Mouse (Mus musculus) ES-E14 (cell line): ENCODE measurements around the gene Olfr459.

Experiments used
- MAFK ChIP-seq: IDR thresholded peaks from 2 replicates; pipeline ENCODE4 v1.6.1; 2014; ENCODE audit warnings: mild to moderate bottlenecking, low read depth, low read length, inconsistent platforms; ENCODE audit not compliant: insufficient read depth
- ZC3H11A ChIP-seq: IDR thresholded peaks from 2 replicates; pipeline ENCODE4 v1.6.1; 2012; ENCODE audit warnings: low read depth, mild to moderate bottlenecking, inconsistent platforms, low read length, borderline replicate concordance

DNA sequence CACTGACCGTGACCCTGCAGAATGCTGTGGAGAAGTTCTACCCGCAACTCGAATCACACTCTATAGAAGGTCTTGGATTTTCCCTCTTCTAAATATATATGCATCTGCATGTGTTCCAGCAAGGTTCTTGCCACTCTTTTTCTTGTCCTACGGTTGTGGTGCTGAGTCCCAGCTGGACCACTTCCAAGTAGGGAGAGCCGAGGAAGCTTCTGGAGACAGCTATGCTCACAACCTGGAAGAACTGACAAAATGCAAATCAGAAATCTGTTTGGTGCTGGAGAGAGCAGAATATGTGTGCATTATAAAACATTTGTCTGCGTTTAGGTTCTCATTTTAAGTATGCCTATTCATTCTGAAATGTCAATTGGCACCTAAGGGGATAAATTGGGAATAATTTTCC lies 744 bp upstream of the Olfr459 start:
- TF ChIP-seq ZC3H11A (no peak), MAFK (no peak)
